Mouse (Mus musculus): ENCODE results near the gene Sart3.

DNA sequence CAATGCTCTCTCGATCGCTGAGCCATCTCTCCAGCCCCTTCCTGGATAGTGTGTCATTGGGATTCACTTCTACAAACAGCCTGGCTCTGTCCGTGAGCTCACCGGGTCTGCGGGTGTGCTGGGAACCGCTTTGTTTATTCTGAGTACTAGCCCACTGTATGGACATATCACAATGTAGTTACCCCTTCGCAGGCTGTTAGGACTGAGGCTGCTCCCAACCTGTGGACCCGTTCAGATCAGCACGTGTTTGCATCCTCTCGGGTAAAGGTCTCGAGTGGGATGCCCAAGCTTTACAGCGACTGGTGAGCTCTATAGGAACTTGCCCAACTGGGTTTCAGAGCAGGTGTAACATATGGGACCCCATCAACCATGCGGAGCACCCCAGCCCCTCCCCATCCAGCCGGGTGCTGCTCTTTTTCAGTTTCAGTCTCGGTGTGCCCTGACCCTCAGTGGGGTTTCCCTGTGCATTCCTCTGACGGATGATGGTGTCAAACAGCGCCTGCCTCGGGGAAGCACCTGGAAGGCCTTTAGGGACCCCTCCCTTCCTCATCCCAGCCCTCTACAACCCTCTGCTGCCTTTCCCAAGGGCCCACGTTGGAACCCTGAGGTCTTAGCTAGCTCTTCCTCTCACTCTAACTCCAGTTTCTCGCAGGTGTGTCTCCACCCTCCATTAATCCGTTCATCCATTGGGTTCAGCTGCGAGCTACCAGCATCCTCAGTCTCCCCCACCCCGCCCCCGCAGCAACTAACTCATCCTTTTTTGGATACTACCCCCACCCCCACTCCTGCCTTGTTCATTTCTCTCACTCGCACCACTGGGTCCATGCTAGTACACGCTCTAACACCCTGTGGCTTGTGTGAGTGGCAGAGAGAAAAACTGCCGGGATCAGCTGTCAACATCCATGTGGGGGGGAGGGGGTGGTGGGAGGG is 42.1 kb upstream of the Sart3 start:
- TF ChIP-seq CTCF (IDR thresholded peaks at IDR 0.05): no peak
- no peak for TF ChIP-seq EP300 (IDR thresholded peaks at IDR 0.05; ENCODE audit: insufficient read depth, low read depth, low read length)
